Mouse (Mus musculus) embryonic facial prominence, embryonic 13.5 days (tissue): Measurements from ENCODE around the gene Slc4a3. TPM values are rescaled to one million over a fixed set of nuclear protein-coding genes. Genes with fewer than 3 reads are reported as not detected.

ENCODE experiments used
- ATAC-seq: fragments of 200-750 bp; cut with Nextera tagmentation; 2 replicates; pipeline ENCODE4 v1.8.0; 2017; ENCODE audit warnings: low read depth; ENCODE audit not compliant: insufficient number of reproducible peaks, insufficient read depth, low FRiP score, low TSS enrichment
- H3K27ac ChIP-seq: fragments of 300-500 bp; sonication (generic); 2 replicates; pipeline ENCODE4 v1.5.1; 2015; ENCODE audit warnings: moderate library complexity, mild to moderate bottlenecking, inconsistent platforms
- H3K27me3 ChIP-seq: fragments of 300-500 bp; sonication (generic); 2 replicates; pipeline ENCODE4 v1.6.1; 2015; ENCODE audit warnings: mild to moderate bottlenecking, inconsistent platforms
- H3K36me3 ChIP-seq: fragments of 300-500 bp; sonication (generic); 2 replicates; pipeline ENCODE4 v1.6.1; 2015; ENCODE audit warnings: mild to moderate bottlenecking, inconsistent platforms
- H3K4me1 ChIP-seq: fragments of 300-500 bp; sonication (generic); 2 replicates; pipeline ENCODE4 v1.6.1; 2015; ENCODE audit warnings: inconsistent platforms
- H3K4me2 ChIP-seq: fragments of 300-500 bp; sonication (generic); 2 replicates; pipeline ENCODE4 v1.6.1; 2015; ENCODE audit warnings: moderate library complexity, mild to moderate bottlenecking, inconsistent platforms
- H3K4me3 ChIP-seq: fragments of 300-500 bp; sonication (generic); 2 replicates; pipeline ENCODE4 v1.5.1; 2015; ENCODE audit warnings: mild to moderate bottlenecking, inconsistent platforms
- H3K9ac ChIP-seq: fragments of 300-500 bp; sonication (generic); 2 replicates; pipeline ENCODE4 v1.6.1; 2015; ENCODE audit warnings: mild to moderate bottlenecking, inconsistent platforms
- H3K9me3 ChIP-seq: fragments of 300-500 bp; sonication (generic); 2 replicates; pipeline ENCODE4 v1.6.1; 2016; ENCODE audit warnings: inconsistent platforms
- WGBS: fragments of 180-500 bp; shearing (Covaris S2); methylation state at CpG from one replicate; pipeline ENCODE4 v1.1.7; 2015; ENCODE audit warnings: mixed read lengths; 5-methylcytosine and 5-hydroxymethylcytosine counted together
- polyA plus RNA-seq: library from polyadenylated mRNA; unstranded; fragments of >200 nt; fragmentation: Nextera tagmentation; extraction: Ambion mirVana; gene quantifications from 2 replicates; pipeline ENCODE4 v1.2.1, GENCODE M21; 2015

Slc4a3 gene
- polyA plus RNA-seq, 1 experiment from 2014 or later = 27.0 TPM

- H3K27ac ChIP-seq = no peak overlapping the region
- no peak overlapping the region for H3K4me2 ChIP-seq
- ATAC-seq = no peak
- H3K36me3 ChIP-seq = 0 out of 2 replicates have a peak, but pooled peaks cover under 1% of the 10 kb centered on the region
- H3K9me3 ChIP-seq = peaks cover 3% of the 10 kb centered on the region; the same call in 1 of the 2 replicates
- H3K9ac ChIP-seq = no peak overlapping the region
- H3K4me1 ChIP-seq = peaks cover 13% of the 10 kb centered on the region
- no peak overlapping the region for H3K4me3 ChIP-seq
- WGBS = 91% methylated on average over 2 of the region's 2 CpGs
- H3K27me3 ChIP-seq = no peaks in the 10 kb centered on the region
Measured at GRCm38 (mm10) chr1:75564102-75564501, 18.0 kb downstream of the Slc4a3 start.

GRCm38 (mm10) chr1:75564916-75565315, 18.9 kb downstream of the Slc4a3 start:
- Histone ChIP-seq H3K27me3 (no peaks in the 10 kb centered on the region), H3K4me1 (peaks cover 7% of the 10 kb centered on the region), H3K9ac (no peak overlapping the region), H3K9me3 (peaks cover 3% of the 10 kb centered on the region; the same call in 1 of the 2 replicates), H3K36me3 (no peaks in the 10 kb centered on the region), H3K4me3 (no peak overlapping the region), H3K4me2 (no peak overlapping the region), H3K27ac (no peak overlapping the region)
- WGBS = 67% methylated on average over 5 of the region's 5 CpGs
- ATAC-seq = no peak

GRCm38 (mm10) chr1:75565616-75566015, 19.6 kb downstream of the Slc4a3 start:
- H3K36me3 ChIP-seq = no peaks in the 10 kb centered on the region

GRCm38 (mm10) chr1:75570403-75570802, 24.3 kb downstream of the Slc4a3 start:
- Histone ChIP-seq H3K36me3 (no peaks in the 10 kb centered on the region), H3K9ac (no peak overlapping the region), H3K27me3 (no peaks in the 10 kb centered on the region), H3K4me3 (no peak overlapping the region), H3K27ac (no peak overlapping the region), H3K4me2 (no peak overlapping the region), H3K9me3 (no peaks in the 10 kb centered on the region), H3K4me1 (no peaks in the 10 kb centered on the region)
- 66% methylated on average over 6 of the region's 6 CpGs for WGBS
- no peak for ATAC-seq

More at GRCm38 (mm10) chr1:75565616-75566015, 19.6 kb downstream of the Slc4a3 start:
- H3K9ac ChIP-seq = no peak overlapping the region
- H3K9me3 ChIP-seq = peaks cover 3% of the 10 kb centered on the region; the same call in 1 of the 2 replicates
- H3K4me2 ChIP-seq = no peak overlapping the region
- 0 out of 2 replicates have a peak, but pooled peaks cover 3% of the 10 kb centered on the region for H3K4me1 ChIP-seq
- no peak for ATAC-seq
- H3K27ac ChIP-seq = no peak overlapping the region
- 64% methylated on average over 9 of the region's 9 CpGs for WGBS
- no peaks in the 10 kb centered on the region for H3K27me3 ChIP-seq
- H3K4me3 ChIP-seq = no peak overlapping the region

- Histone ChIP-seq H3K4me1 (no peaks in the 10 kb centered on the region), H3K4me2 (no peak overlapping the region), H3K27ac (no peak overlapping the region), H3K36me3 (no peaks in the 10 kb centered on the region), H3K27me3 (no peaks in the 10 kb centered on the region), H3K4me3 (no peak overlapping the region), H3K9ac (no peak overlapping the region), H3K9me3 (no peaks in the 10 kb centered on the region)
- no peak for ATAC-seq
- 82% methylated on average over 6 of the region's 6 CpGs for WGBS
Measured at GRCm38 (mm10) chr1:75572776-75573175, 26.7 kb downstream of the Slc4a3 start.

- no peaks in the 10 kb centered on the region for H3K9me3 ChIP-seq
- H3K4me3 ChIP-seq = no peak overlapping the region
- ATAC-seq = no peak
- 87% methylated on average over 7 of the region's 7 CpGs for WGBS
- no peaks in the 10 kb centered on the region for H3K4me1 ChIP-seq
- H3K36me3 ChIP-seq = no peaks in the 10 kb centered on the region
- H3K9ac ChIP-seq = no peak overlapping the region
- H3K27ac ChIP-seq = no peak overlapping the region
- no peak overlapping the region for H3K4me2 ChIP-seq
- H3K27me3 ChIP-seq = no peaks in the 10 kb centered on the region
Measured at GRCm38 (mm10) chr1:75573715-75574114, 27.6 kb downstream of the Slc4a3 start.

GRCm38 (mm10) chr1:75574476-75575310, 28.6 kb downstream of the Slc4a3 start:
- Histone ChIP-seq H3K36me3 (no peaks in the 10 kb centered on the region), H3K9ac (no peak overlapping the region), H3K4me3 (no peak overlapping the region), H3K4me2 (no peak overlapping the region), H3K27me3 (no peaks in the 10 kb centered on the region), H3K9me3 (no peaks in the 10 kb centered on the region), H3K27ac (no peak overlapping the region), H3K4me1 (0 out of 2 replicates have a peak, but pooled peaks cover 3% of the 10 kb centered on the region)
- ATAC-seq = no peak
- 81% methylated on average over 17 of the region's 17 CpGs for WGBS

GRCm38 (mm10) chr1:75581936-75582624, 36.0 kb downstream of the Slc4a3 start:
- no peaks in the 10 kb centered on the region for H3K36me3 ChIP-seq
- H3K27ac ChIP-seq = no peak overlapping the region; the same call in 1 of the 2 replicates
- no peaks in the 10 kb centered on the region for H3K27me3 ChIP-seq
- no peak for ATAC-seq
- no peak overlapping the region for H3K9ac ChIP-seq
- H3K9me3 ChIP-seq = no peaks in the 10 kb centered on the region
- H3K4me2 ChIP-seq = no peak overlapping the region
- H3K4me1 ChIP-seq = peaks cover 21% of the 10 kb centered on the region; the same call in 1 of the 2 replicates
- WGBS = 18% methylated on average over 7 of the region's 7 CpGs
- no peak overlapping the region for H3K4me3 ChIP-seq

- WGBS = 79% methylated on average over 5 of the region's 5 CpGs
- H3K27ac ChIP-seq = no peak overlapping the region; the same call in 1 of the 2 replicates
- H3K9me3 ChIP-seq = no peaks in the 10 kb centered on the region
- H3K9ac ChIP-seq = no peak overlapping the region
- no peak overlapping the region for H3K4me2 ChIP-seq
- no peaks in the 10 kb centered on the region for H3K36me3 ChIP-seq
- peaks cover 21% of the 10 kb centered on the region; the same call in 1 of the 2 replicates for H3K4me1 ChIP-seq
- no peak for ATAC-seq
- H3K4me3 ChIP-seq = no peak overlapping the region
- H3K27me3 ChIP-seq = no peaks in the 10 kb centered on the region
Measured at GRCm38 (mm10) chr1:75582625-75582956, 36.5 kb downstream of the Slc4a3 start.

- Histone ChIP-seq H3K9ac (no peak overlapping the region), H3K9me3 (no peaks in the 10 kb centered on the region), H3K4me3 (no peak overlapping the region), H3K4me1 (peaks cover 22% of the 10 kb centered on the region; the same call in 1 of the 2 replicates), H3K27me3 (no peaks in the 10 kb centered on the region), H3K4me2 (no peak overlapping the region), H3K36me3 (no peaks in the 10 kb centered on the region), H3K27ac (no peak overlapping the region)
- no peak for ATAC-seq
- 72% methylated on average over 10 of the region's 10 CpGs for WGBS
Measured at GRCm38 (mm10) chr1:75583034-75583433, 37.0 kb downstream of the Slc4a3 start.

GRCm38 (mm10) chr1:75586791-75587190, 40.7 kb downstream of the Slc4a3 start:
- Histone ChIP-seq H3K4me2 (no peak overlapping the region), H3K27me3 (no peaks in the 10 kb centered on the region), H3K4me3 (no peak overlapping the region), H3K36me3 (no peaks in the 10 kb centered on the region), H3K4me1 (peaks cover 32% of the 10 kb centered on the region), H3K9ac (no peak overlapping the region), H3K27ac (no peak overlapping the region), H3K9me3 (no peaks in the 10 kb centered on the region)
- 82% methylated on average over 3 of the region's 3 CpGs for WGBS
- no peak for ATAC-seq
